Mouse (Mus musculus): ENCODE data around the gene Snw1.

DNA sequence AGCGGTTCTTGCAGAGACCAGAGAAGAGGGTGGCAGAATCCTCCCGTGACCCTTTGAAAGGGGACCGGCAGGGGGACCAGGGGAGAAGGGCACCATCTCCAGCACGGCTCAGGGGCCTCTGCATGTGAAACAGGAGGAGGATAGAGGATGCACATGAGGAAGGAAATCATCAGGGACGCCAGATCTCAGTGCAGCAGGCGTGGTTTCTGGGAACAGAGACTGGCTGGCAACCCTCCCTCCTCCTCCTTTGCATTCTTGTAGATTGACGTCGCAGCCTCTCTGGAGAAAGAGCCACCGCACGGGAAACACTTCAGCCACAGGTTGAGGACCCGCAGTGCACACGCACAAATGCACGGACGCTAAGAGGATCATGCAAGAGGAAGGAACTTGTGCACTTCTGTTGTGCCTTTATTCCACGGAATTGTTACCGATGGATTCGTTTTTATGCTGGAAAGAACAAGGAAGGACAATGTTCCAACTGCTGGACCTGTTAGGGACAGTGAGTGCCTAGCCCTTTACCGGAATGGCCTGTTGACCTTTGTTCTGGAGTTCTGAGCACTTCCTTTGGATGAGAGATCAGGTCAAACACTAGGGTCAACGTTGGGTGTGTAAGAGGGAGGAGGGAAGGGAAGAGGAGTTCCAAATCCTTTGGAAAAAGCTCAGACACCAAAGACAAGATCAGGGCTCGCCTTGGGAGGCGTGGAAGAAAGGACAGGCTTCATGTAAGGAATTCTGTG lies 64.0 kb downstream of the Snw1 start:
- TF ChIP-seq CTCF (IDR thresholded peaks at IDR 0.05; ENCODE audit: low read depth, low read length) (no peak), POLR2A (IDR thresholded peaks at IDR 0.05; ENCODE audit: extremely low read depth, insufficient read depth, low read length) (no peak)

Data from liver, adult 2 months (tissue).